Mouse (Mus musculus): Measurements from ENCODE around the gene Insr. TPM values are rescaled to one million over a fixed set of nuclear protein-coding genes. Genes with fewer than 3 reads are reported as not detected.
A peak's percentile ranks its signal among the peaks of the same experiment; 100 is the strongest.

Gene Insr
- total RNA-seq, 2 experiments from 2014 or later, result 54.4 to 63.5 TPM

DNA sequence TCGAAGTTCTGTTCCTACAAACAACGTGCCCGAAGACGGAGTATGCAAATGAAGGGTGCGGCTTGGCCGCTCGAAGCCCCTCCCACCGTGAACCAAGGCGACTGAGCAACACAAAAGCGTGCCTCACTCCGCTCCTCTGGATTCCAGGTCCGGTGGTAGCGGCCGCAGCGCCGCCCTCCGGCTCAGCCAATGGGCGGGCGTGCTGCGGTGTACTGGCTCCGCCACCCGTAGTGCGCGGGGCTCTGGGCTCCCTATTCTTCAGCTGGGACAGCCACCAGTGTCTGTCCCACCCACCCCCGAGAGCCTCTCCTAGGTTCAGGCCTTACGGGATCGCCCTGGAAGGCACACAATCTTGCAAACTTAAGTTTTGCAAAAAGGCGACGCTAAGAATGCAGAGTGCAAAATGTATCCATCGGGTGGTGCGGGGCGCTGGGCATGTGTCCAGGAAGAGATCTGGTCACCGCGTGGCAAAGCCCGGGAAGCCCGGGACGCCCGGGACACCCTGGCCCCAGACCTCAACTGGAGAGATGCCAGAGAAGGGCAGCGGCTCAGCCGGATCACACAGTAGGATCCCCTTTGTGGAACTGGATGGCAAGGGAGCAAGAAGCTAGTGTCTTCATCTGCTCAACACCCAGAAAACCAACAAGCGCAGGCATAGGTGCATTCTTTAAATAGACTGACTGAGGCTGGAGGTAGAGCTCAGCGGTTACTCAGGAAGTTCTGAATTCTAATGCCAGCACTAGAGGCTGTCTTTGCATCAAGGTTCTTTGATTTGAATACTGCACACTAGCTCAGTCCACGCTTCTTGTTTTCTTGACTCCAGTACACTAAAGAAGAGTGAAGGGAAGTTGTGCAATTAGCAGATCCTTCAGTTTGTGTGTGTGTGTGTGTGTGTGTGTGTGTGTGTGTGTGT lies 58.1 kb downstream of the Insr start:
- Histone ChIP-seq H3K27ac (peak overlapping the region; percentile 87), H3K4me3 (peak overlapping the region; percentile 84)
- TF ChIP-seq CTCF (IDR thresholded peaks at IDR 0.05), result peak; percentile 36; the same call in 1 of the 2 replicates
- intact Hi-C loops (cut with DNase I), result loop anchor here (1.0 to 5.0 kb wide), 2 partner anchors 34 to 58 kb away; partner anchors contain the start of gene Insr
- DNase-seq, result peak; percentile 95

DNA sequence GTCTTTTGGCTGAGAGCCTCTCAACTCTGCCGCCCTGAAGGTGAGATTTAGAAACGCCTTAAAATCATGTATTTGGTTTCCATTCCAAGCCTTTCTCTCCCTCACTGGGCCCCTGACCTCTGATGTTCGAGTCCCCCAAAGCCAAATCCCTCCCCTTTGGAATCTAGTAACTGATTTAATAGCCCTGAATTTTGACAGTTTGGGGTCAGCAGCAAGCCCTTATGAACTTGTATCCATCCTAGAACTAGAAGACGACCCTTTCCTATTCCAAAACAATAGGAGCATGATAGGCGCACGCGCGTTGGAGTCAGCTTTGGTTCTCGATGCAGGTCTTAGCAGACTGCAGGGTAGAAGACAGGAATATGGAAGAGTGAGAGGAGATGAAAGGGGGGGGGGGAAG lies 58.9 kb downstream of the Insr start:
- DNase-seq, result no peak
- intact Hi-C loops (cut with DNase I), result loop anchor here (5.0 kb wide), 1 partner anchor 33 kb away; no protein-coding TSS in a partner anchor
- Histone ChIP-seq H3K4me3 (peak overlapping the region; percentile 84), H3K27ac (peak overlapping the region; percentile 87)
- no peak for TF ChIP-seq CTCF (IDR thresholded peaks at IDR 0.05)

DNA sequence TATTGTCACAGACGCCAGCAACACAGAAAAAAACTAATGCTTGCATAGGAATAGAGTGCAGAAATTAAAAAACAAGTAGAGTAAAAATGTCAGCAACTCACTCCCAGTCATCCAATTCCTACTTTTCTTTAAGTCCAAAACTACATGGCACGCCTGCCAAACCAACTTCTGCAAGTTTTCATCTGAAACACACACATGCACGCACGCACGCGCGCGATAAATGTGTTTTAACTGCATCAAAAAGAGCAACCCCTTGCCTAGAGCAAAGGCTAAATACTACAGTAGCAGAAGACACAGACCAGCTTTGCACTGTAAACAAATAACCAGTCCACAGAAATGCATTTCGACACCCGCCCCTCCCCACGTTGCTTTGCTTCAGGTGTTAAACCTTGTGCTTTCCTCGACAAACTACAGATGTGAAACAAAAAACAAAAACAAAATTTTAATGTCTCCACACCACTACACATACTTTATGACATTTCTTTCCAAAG lies 59.5 kb downstream of the Insr start:
- DNase-seq, result no peak
- no peak for TF ChIP-seq CTCF (IDR thresholded peaks at IDR 0.05)
- intact Hi-C loops (cut with DNase I), result loop anchor here (5.0 kb wide), 1 partner anchor 33 kb away; no protein-coding TSS in a partner anchor
- Histone ChIP-seq H3K4me3 (no peak overlapping the region), H3K27ac (peak overlapping the region; percentile 87; the same call in 1 of the 2 replicates)

GRCm38 (mm10) chr8:3219266-3219665 lies 60.2 kb downstream of the Insr start:
- DNase-seq, result no peak
- no peak overlapping the region for H3K4me3 ChIP-seq
- no peak overlapping the region for H3K27ac ChIP-seq
- intact Hi-C loops (cut with DNase I), result no loop called here
- TF ChIP-seq CTCF (IDR thresholded peaks at IDR 0.05), result no peak

DNA sequence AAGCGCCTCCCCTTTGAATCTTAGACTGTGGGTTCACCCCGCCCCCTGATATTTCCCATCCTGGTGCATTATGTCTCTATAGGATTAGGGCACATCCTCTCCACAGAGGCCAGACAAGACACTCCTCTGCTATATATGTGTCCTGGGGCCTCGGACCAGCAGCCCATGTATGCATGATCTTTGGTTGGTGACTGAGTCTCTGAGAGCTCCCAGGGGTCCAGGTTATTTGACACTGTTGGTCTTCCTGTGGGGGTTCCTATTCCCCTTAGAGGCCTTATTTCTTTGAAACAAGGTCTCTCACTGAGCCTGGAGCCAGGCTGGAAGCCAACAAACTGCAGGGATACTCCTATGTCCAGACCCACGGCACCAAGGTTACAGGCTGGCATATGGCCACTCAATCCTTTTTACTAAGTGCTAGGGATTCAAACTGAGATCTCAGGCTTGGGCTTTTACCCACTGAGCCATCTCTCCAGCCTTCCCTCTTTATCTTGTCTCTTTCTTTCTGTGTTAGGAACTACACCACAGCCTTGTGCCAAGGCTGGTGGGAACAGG lies 62.8 kb downstream of the Insr start:
- no peak for TF ChIP-seq CTCF (IDR thresholded peaks at IDR 0.05)
- Histone ChIP-seq H3K27ac (peak overlapping the region; percentile 36), H3K4me3 (no peak overlapping the region)
- no peak for DNase-seq
- intact Hi-C loops (cut with DNase I), result no loop called here

GRCm38 (mm10) chr8:3215561-3215960 lies 63.9 kb downstream of the Insr start:
- intact Hi-C loops (cut with DNase I), result no loop called here
- TF ChIP-seq CTCF (IDR thresholded peaks at IDR 0.05), result no peak
- Histone ChIP-seq H3K4me3 (no peak overlapping the region), H3K27ac (peak overlapping the region; percentile 59; the same call in 1 of the 2 replicates)
- DNase-seq, result peak; percentile 64

DNA sequence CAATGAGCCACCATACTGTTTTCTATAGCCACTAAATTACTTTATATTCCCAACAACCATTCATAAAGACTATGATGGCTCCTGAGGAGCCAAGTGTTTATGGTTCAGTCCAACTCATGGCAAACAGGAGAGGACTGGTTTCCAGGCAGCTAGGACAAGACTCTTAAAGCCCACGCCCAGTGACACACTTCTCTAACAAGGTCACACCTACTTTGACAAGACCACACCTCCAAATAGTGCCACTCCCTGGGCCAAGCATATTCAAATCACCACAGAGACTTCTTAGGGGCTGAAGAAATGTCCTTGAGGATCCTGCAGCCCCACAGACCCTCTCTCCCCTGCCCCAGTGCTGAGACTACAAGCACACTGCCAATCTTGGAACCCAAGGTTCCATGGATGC lies 64.8 kb downstream of the Insr start:
- intact Hi-C loops (cut with DNase I), result no loop called here
- Histone ChIP-seq H3K27ac (no peak overlapping the region; the same call in 1 of the 2 replicates), H3K4me3 (no peak overlapping the region)
- DNase-seq, result no peak
- TF ChIP-seq CTCF (IDR thresholded peaks at IDR 0.05), result no peak

- Histone ChIP-seq H3K27ac (peak overlapping the region; percentile 52), H3K4me3 (no peak overlapping the region; the same call in 1 of the 2 replicates)
- intact Hi-C loops (cut with DNase I), result no loop called here
- peak; percentile 72 for DNase-seq
- no peak for TF ChIP-seq CTCF (IDR thresholded peaks at IDR 0.05)
Observed at GRCm38 (mm10) chr8:3211456-3211855, 68.0 kb downstream of the Insr start.

DNA sequence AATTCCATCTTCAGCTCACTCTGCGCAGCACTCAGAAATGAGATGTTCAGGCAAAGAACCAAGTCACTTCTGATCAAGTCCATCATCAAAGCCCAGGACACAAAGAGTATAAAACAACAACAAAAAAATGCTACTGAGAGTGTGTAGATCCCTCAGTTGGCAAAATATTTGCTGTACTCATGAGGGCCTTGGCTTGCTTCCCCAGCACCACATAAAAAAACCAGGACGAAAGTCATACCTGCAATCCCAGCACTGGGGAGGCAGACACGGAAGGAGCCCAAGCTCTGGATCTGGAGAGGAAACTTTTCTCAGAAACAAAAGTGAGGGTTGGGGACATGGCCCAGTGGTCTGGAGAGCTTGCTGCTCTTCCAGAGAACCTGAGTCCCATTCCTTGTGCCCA lies 69.5 kb downstream of the Insr start:
- H3K4me3 ChIP-seq, result no peak overlapping the region
- intact Hi-C loops (cut with DNase I), result no loop called here
- peak overlapping the region; percentile 61 for H3K27ac ChIP-seq
- DNase-seq, result no peak
- no peak for TF ChIP-seq CTCF (IDR thresholded peaks at IDR 0.05)

DNA sequence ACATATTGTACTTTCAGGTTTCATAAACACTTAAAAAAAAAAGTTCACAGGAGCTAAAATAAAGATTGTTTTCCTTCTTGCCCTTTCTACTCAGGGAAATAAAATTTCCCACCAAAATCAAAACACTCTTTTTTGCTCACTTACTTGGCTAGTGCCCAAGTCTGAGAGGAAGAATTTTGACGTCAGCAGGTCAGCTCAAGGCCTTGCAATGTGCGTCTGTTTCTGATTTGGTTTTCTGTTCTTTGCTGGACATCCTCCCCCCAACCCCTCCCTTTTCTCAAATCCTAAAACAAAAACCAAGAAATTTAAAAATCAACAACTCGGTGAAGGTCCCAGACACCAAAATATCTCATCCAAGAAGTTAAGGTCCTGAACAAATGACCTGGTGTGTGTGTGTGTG lies 70.1 kb downstream of the Insr start:
- intact Hi-C loops (cut with DNase I), result no loop called here
- TF ChIP-seq CTCF (IDR thresholded peaks at IDR 0.05), result no peak
- Histone ChIP-seq H3K4me3 (no peak overlapping the region), H3K27ac (peak overlapping the region; percentile 67)
- DNase-seq, result no peak

GRCm38 (mm10) chr8:3208729-3209128 lies 70.7 kb downstream of the Insr start:
- Histone ChIP-seq H3K4me3 (no peak overlapping the region), H3K27ac (peak overlapping the region; percentile 67)
- no peak for DNase-seq
- TF ChIP-seq CTCF (IDR thresholded peaks at IDR 0.05), result no peak
- intact Hi-C loops (cut with DNase I), result no loop called here

DNA sequence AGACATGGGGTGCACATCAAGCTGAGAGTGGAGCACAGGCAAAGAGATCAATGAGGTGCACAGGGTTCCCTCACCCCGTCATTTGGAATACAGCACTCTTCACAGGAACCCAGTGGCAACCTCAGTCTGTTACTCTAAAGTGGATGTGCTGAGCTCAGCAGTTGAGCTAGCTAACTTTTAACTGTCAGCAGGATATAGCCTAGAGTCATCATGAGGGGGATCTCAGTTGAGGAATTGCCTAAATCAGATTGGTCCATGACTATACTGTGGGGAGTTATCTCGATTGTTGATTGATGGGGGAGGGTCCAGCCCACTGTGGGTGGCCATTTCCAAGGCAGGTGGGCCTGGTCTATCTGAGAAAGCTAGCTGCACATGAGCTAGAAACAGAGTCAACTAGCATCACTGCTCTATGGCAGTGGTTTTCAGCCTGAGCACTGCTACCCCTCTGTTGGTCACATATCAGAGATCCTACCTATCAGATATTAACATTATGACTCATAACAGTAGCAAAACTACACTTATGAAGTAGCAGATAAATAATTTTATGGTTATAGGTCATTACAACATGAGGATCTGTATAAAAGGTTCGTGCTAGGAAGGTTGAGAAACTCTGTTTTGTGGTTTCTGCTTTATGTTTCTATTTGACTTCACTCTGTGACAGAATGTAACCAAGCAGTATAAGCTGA lies 74.5 kb downstream of the Insr start:
- Histone ChIP-seq H3K4me3 (no peak overlapping the region), H3K27ac (no peak overlapping the region)
- no peak for DNase-seq
- intact Hi-C loops (cut with DNase I), result no loop called here
- no peak for TF ChIP-seq CTCF (IDR thresholded peaks at IDR 0.05)

Data from gastrocnemius, adult 2 months (tissue).